Mouse (Mus musculus): Measurements from ENCODE around the gene C1qtnf6. TPM values are rescaled to one million over a fixed set of nuclear protein-coding genes. Genes with fewer than 3 reads are reported as not detected.

C1qtnf6 gene
- total and polyA plus RNA-seq, 3 experiments, result 0.11 TPM; not detected in 2

DNA sequence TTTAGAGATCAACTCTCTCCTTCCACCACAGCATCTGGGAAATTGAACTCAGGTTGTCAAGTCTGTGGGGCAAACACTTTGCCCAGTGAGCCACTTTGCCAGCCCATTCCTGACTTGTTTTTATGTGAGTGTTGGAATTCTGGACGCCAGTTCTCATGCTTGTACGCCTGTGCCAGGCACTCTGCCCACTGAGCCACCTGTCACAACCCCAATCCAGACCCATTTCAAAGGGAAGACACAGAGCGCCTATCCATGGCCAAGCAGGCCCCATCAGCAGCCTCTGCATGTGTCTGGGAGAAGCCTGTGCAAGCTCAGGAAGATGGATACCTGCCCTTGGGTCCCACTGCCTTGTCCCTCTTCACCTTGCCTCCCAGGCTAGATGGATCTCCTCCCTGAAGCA is 39.9 kb downstream of the C1qtnf6 start:
- Histone ChIP-seq H3K36me3 (replicated peaks) (no peaks in the 10 kb centered on the region), H3K27me3 (ENCODE audit: insufficient read depth, low read length) (peaks cover 26% of the 10 kb centered on the region), H3K4me1 (ENCODE audit: insufficient read depth, low read depth, low read length) (no peaks in the 10 kb centered on the region), H3K9me3 (replicated peaks) (no peaks in the 10 kb centered on the region), H3K4me3 (ENCODE audit: low read depth, low read length) (no peak overlapping the region)
- ATAC-seq (ENCODE audit: extremely low read depth, insufficient number of reproducible peaks, low FRiP score, poor library complexity, severe bottlenecking) (no peak), DNase-seq (ENCODE audit: low spot score) (no peak)
- TF ChIP-seq CTCF (IDR thresholded peaks at IDR 0.05; ENCODE audit: low read depth, low read length) (no peak), GATA2 (IDR thresholded peaks at IDR 0.05; ENCODE audit: borderline replicate concordance, low read depth, low read length) (no peak), TAL1 (conservative IDR thresholded peaks at IDR 0.05; ENCODE audit: low read depth, low read length) (no peak), POLR2AphosphoS5 (IDR thresholded peaks at IDR 0.05; ENCODE audit: insufficient replicate concordance, low read depth, low read length) (no peak), GATA1 (IDR thresholded peaks at IDR 0.05; ENCODE audit: borderline replicate concordance, low read length) (no peak)

DNA sequence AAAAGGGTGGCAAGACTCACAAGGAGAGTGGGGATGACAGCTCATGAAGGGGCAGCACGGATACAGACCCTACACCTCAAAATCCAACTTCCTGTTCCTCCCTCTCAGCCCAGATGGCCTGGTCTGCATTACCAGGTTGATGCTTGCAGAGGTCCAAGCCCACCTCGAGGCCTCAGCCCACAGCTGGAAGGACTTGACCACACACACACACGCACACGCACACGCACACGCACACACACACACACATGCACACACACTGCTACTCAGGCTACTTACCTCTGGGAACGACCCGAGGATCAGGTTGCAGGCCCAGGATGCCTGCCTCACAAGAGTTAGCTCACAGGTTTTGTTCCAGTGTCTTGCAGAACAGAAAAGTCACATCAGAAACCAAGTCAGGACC is 41.3 kb downstream of the C1qtnf6 start:
- Histone ChIP-seq H3K36me3 (replicated peaks) (no peaks in the 10 kb centered on the region), H3K4me1 (ENCODE audit: insufficient read depth, low read depth, low read length) (no peaks in the 10 kb centered on the region), H3K27me3 (ENCODE audit: insufficient read depth, low read length) (peaks cover 36% of the 10 kb centered on the region), H3K4me3 (ENCODE audit: low read depth, low read length) (no peak overlapping the region), H3K9me3 (replicated peaks) (no peaks in the 10 kb centered on the region)
- no peak for ATAC-seq (ENCODE audit: extremely low read depth, insufficient number of reproducible peaks, low FRiP score, poor library complexity, severe bottlenecking)
- no peak for TF ChIP-seq GATA2 (IDR thresholded peaks at IDR 0.05; ENCODE audit: borderline replicate concordance, low read depth, low read length)
- TF ChIP-seq GATA1 (IDR thresholded peaks at IDR 0.05; ENCODE audit: borderline replicate concordance, low read length), result no peak
- no peak for TF ChIP-seq TAL1 (conservative IDR thresholded peaks at IDR 0.05; ENCODE audit: low read depth, low read length)
- TF ChIP-seq POLR2AphosphoS5 (IDR thresholded peaks at IDR 0.05; ENCODE audit: insufficient replicate concordance, low read depth, low read length), result no peak
- no peak for TF ChIP-seq CTCF (IDR thresholded peaks at IDR 0.05; ENCODE audit: low read depth, low read length)
- no peak for DNase-seq (ENCODE audit: low spot score)

GRCm38 (mm10) chr15:78489248-78489647 is 42.0 kb downstream of the C1qtnf6 start:
- H3K36me3 ChIP-seq (replicated peaks), result no peaks in the 10 kb centered on the region
- TF ChIP-seq POLR2AphosphoS5 (IDR thresholded peaks at IDR 0.05; ENCODE audit: insufficient replicate concordance, low read depth, low read length), result no peak
- no peak for TF ChIP-seq CTCF (IDR thresholded peaks at IDR 0.05; ENCODE audit: low read depth, low read length)
- no peak for TF ChIP-seq GATA2 (IDR thresholded peaks at IDR 0.05; ENCODE audit: borderline replicate concordance, low read depth, low read length)
- no peak for TF ChIP-seq GATA1 (IDR thresholded peaks at IDR 0.05; ENCODE audit: borderline replicate concordance, low read length)
- no peak for TF ChIP-seq TAL1 (conservative IDR thresholded peaks at IDR 0.05; ENCODE audit: low read depth, low read length)

GRCm38 (mm10) chr15:78487066-78487465 is 44.1 kb downstream of the C1qtnf6 start:
- ATAC-seq (ENCODE audit: extremely low read depth, insufficient number of reproducible peaks, low FRiP score, poor library complexity, severe bottlenecking), result no peak
- H3K36me3 ChIP-seq (replicated peaks), result no peaks in the 10 kb centered on the region
- no peak for DNase-seq (ENCODE audit: low spot score)
- H3K9me3 ChIP-seq (replicated peaks), result no peaks in the 10 kb centered on the region
- H3K4me1 ChIP-seq (ENCODE audit: insufficient read depth, low read depth, low read length), result no peaks in the 10 kb centered on the region
- TF ChIP-seq GATA2 (IDR thresholded peaks at IDR 0.05; ENCODE audit: borderline replicate concordance, low read depth, low read length) (no peak), GATA1 (IDR thresholded peaks at IDR 0.05; ENCODE audit: borderline replicate concordance, low read length) (no peak), POLR2AphosphoS5 (IDR thresholded peaks at IDR 0.05; ENCODE audit: insufficient replicate concordance, low read depth, low read length) (no peak), TAL1 (conservative IDR thresholded peaks at IDR 0.05; ENCODE audit: low read depth, low read length) (no peak), CTCF (IDR thresholded peaks at IDR 0.05; ENCODE audit: low read depth, low read length) (no peak)
- H3K27me3 ChIP-seq (ENCODE audit: insufficient read depth, low read length), result peaks cover 45% of the 10 kb centered on the region
- no peak overlapping the region for H3K4me3 ChIP-seq (ENCODE audit: low read depth, low read length)

More at GRCm38 (mm10) chr15:78489248-78489647, 42.0 kb downstream of the C1qtnf6 start:
- ATAC-seq (ENCODE audit: extremely low read depth, insufficient number of reproducible peaks, low FRiP score, poor library complexity, severe bottlenecking), result no peak
- Histone ChIP-seq H3K4me1 (ENCODE audit: insufficient read depth, low read depth, low read length) (no peaks in the 10 kb centered on the region), H3K27me3 (ENCODE audit: insufficient read depth, low read length) (peaks cover 33% of the 10 kb centered on the region), H3K9me3 (replicated peaks) (no peaks in the 10 kb centered on the region), H3K4me3 (ENCODE audit: low read depth, low read length) (no peak overlapping the region)
- DNase-seq (ENCODE audit: low spot score), result no peak

- TF ChIP-seq POLR2AphosphoS5 (IDR thresholded peaks at IDR 0.05; ENCODE audit: insufficient replicate concordance, low read depth, low read length) (no peak), GATA2 (IDR thresholded peaks at IDR 0.05; ENCODE audit: borderline replicate concordance, low read depth, low read length) (no peak), TAL1 (conservative IDR thresholded peaks at IDR 0.05; ENCODE audit: low read depth, low read length) (no peak), GATA1 (IDR thresholded peaks at IDR 0.05; ENCODE audit: borderline replicate concordance, low read length) (no peak), CTCF (IDR thresholded peaks at IDR 0.05; ENCODE audit: low read depth, low read length) (no peak)
Observed at GRCm38 (mm10) chr15:78486564-78486963, 44.7 kb downstream of the C1qtnf6 start.

DNA sequence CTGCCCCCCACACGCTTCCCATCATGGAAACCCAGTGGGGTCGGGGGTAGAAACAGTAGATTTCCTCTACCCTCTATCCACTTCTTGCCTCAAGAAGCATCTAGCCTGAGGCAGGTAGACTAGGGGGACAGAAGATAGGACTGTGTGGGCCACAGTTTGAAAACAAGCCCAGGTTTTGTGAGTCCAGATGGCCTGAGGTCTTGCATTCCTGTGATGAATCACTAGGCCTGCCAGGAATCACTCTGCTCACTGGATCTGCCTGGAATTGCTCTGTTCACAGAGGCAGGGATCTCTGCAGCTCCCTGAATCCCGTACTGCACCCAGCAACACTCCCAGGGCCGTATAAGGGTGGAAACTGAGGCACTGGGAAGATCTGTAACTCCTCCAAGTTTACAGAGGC is 47.9 kb downstream of the C1qtnf6 start:
- no peaks in the 10 kb centered on the region for H3K4me1 ChIP-seq (ENCODE audit: insufficient read depth, low read depth, low read length)
- TF ChIP-seq CTCF (IDR thresholded peaks at IDR 0.05; ENCODE audit: low read depth, low read length), result no peak
- no peak for TF ChIP-seq GATA2 (IDR thresholded peaks at IDR 0.05; ENCODE audit: borderline replicate concordance, low read depth, low read length)
- no peak for TF ChIP-seq GATA1 (IDR thresholded peaks at IDR 0.05; ENCODE audit: borderline replicate concordance, low read length)
- TF ChIP-seq TAL1 (conservative IDR thresholded peaks at IDR 0.05; ENCODE audit: low read depth, low read length), result no peak
- TF ChIP-seq POLR2AphosphoS5 (IDR thresholded peaks at IDR 0.05; ENCODE audit: insufficient replicate concordance, low read depth, low read length), result no peak
- no peak overlapping the region for H3K4me3 ChIP-seq (ENCODE audit: low read depth, low read length)
- H3K27me3 ChIP-seq (ENCODE audit: insufficient read depth, low read length), result peaks cover 45% of the 10 kb centered on the region
- ATAC-seq (ENCODE audit: extremely low read depth, insufficient number of reproducible peaks, low FRiP score, poor library complexity, severe bottlenecking) (no peak), DNase-seq (ENCODE audit: low spot score) (no peak)
- no peaks in the 10 kb centered on the region for H3K9me3 ChIP-seq (replicated peaks)
- H3K36me3 ChIP-seq (replicated peaks), result no peaks in the 10 kb centered on the region

More at GRCm38 (mm10) chr15:78486564-78486963, 44.7 kb downstream of the C1qtnf6 start:
- Histone ChIP-seq H3K36me3 (replicated peaks) (no peaks in the 10 kb centered on the region), H3K4me1 (ENCODE audit: insufficient read depth, low read depth, low read length) (no peaks in the 10 kb centered on the region), H3K4me3 (ENCODE audit: low read depth, low read length) (no peak overlapping the region), H3K9me3 (replicated peaks) (no peaks in the 10 kb centered on the region), H3K27me3 (ENCODE audit: insufficient read depth, low read length) (peaks cover 49% of the 10 kb centered on the region)
- no peak for DNase-seq (ENCODE audit: low spot score)
- ATAC-seq (ENCODE audit: extremely low read depth, insufficient number of reproducible peaks, low FRiP score, poor library complexity, severe bottlenecking), result no peak

Measured in G1E (cell line).